Mouse (Mus musculus) midbrain, embryonic 11.5 days (tissue): Measurements from ENCODE around the gene Umps. TPM values are rescaled to one million over a fixed set of nuclear protein-coding genes. Genes with fewer than 3 reads are reported as not detected.

ENCODE experiments used
- ATAC-seq: fragments of 200-750 bp; cut with Nextera tagmentation; 2 replicates; pipeline ENCODE4 v1.8.0; 2017; ENCODE audit warnings: moderate TSS enrichment, moderate library complexity; ENCODE audit not compliant: low FRiP score
- DNase-seq: peaks from one replicate; pipeline ENCODE4 v3.0.0; 2015; ENCODE audit warnings: low spot score; ENCODE audit errors: missing footprints
- H3K27ac ChIP-seq: fragments of 300-500 bp; sonication (generic); 2 replicates; pipeline ENCODE4 v1.5.1; 2014; ENCODE audit warnings: low read depth, low read length
- H3K27me3 ChIP-seq: fragments of 300-500 bp; sonication (generic); 2 replicates; pipeline ENCODE4 v1.6.1; 2014; ENCODE audit warnings: mild to moderate bottlenecking, low read length, moderate library complexity, mixed read lengths; ENCODE audit not compliant: control insufficient read depth, insufficient read depth
- H3K36me3 ChIP-seq: fragments of 300-500 bp; sonication (generic); 2 replicates; pipeline ENCODE4 v1.6.1; 2014; ENCODE audit warnings: mild to moderate bottlenecking, low read length, moderate library complexity, mixed read lengths; ENCODE audit not compliant: control insufficient read depth, insufficient read depth
- H3K4me1 ChIP-seq: fragments of 300-500 bp; sonication (generic); 2 replicates; pipeline ENCODE4 v1.6.1; 2014; ENCODE audit warnings: low read length; ENCODE audit not compliant: control insufficient read depth, insufficient read depth
- H3K4me2 ChIP-seq: fragments of 300-500 bp; sonication (generic); 2 replicates; pipeline ENCODE4 v1.6.1; 2014; ENCODE audit warnings: mild to moderate bottlenecking, moderate library complexity
- H3K4me3 ChIP-seq: fragments of 300-500 bp; sonication (generic); 2 replicates; pipeline ENCODE4 v1.5.1; 2014; ENCODE audit warnings: low read depth, low read length
- H3K9ac ChIP-seq: fragments of 300-500 bp; sonication (generic); 2 replicates; pipeline ENCODE4 v1.6.1; 2014; ENCODE audit warnings: low read length
- H3K9me3 ChIP-seq: fragments of 300-500 bp; sonication (generic); 2 replicates; pipeline ENCODE4 v1.6.1; 2016; ENCODE audit warnings: low read length; ENCODE audit not compliant: control insufficient read depth
- WGBS: fragments of 180-500 bp; shearing (Covaris S2); extraction: QIAGEN DNeasy Blood & Tissue Kit; methylation state at CpG from one replicate; pipeline ENCODE4 v1.1.7; 2014; 5-methylcytosine and 5-hydroxymethylcytosine counted together
- polyA plus RNA-seq: library from polyadenylated mRNA; unstranded; fragments of >200 nt; fragmentation: Nextera tagmentation; extraction: Ambion mirVana; gene quantifications from 2 replicates; pipeline ENCODE4 v1.2.1, GENCODE M21; 2014

Umps gene
- polyA plus RNA-seq, 1 experiment from 2014 or later, result 72.9 TPM

GRCm38 (mm10) chr16:33983712-33984111 is 16.9 kb upstream of the Umps start:
- H3K27ac ChIP-seq, result no peak overlapping the region
- WGBS, result 97% methylated on average over 6 of the region's 6 CpGs
- H3K4me1 ChIP-seq, result peaks cover 2% of the 10 kb centered on the region; the same call in 1 of the 2 replicates
- no peak overlapping the region for H3K4me2 ChIP-seq
- DNase-seq (no peak), ATAC-seq (no peak)
- H3K9ac ChIP-seq, result no peak overlapping the region
- no peaks in the 10 kb centered on the region for H3K27me3 ChIP-seq
- H3K9me3 ChIP-seq, result no peaks in the 10 kb centered on the region
- H3K36me3 ChIP-seq, result no peaks in the 10 kb centered on the region
- no peak overlapping the region for H3K4me3 ChIP-seq

GRCm38 (mm10) chr16:33979855-33980254 is 13.0 kb upstream of the Umps start:
- ATAC-seq (no peak), DNase-seq (no peak)
- H3K4me3 ChIP-seq, result no peak overlapping the region
- H3K9me3 ChIP-seq, result no peaks in the 10 kb centered on the region; the same call in 1 of the 2 replicates
- no peaks in the 10 kb centered on the region for H3K36me3 ChIP-seq
- no peaks in the 10 kb centered on the region for H3K27me3 ChIP-seq
- peaks cover 2% of the 10 kb centered on the region; the same call in 1 of the 2 replicates for H3K4me1 ChIP-seq
- no peak overlapping the region for H3K27ac ChIP-seq
- H3K4me2 ChIP-seq, result no peak overlapping the region
- H3K9ac ChIP-seq, result no peak overlapping the region
- 47% methylated on average over 2 of the region's 2 CpGs for WGBS

- Histone ChIP-seq H3K4me3 (no peak overlapping the region; the same call in 1 of the 2 replicates), H3K36me3 (peaks cover 4% of the 10 kb centered on the region; the same call in 1 of the 2 replicates), H3K4me2 (peak overlapping the region; percentile 60), H3K9me3 (no peaks in the 10 kb centered on the region), H3K9ac (peak overlapping the region; percentile 82; the same call in 1 of the 2 replicates), H3K27ac (no peak overlapping the region), H3K4me1 (peaks cover 11% of the 10 kb centered on the region), H3K27me3 (no peaks in the 10 kb centered on the region)
- peak; percentile 52; the same call in 1 of the 2 replicates for ATAC-seq
- 73% methylated on average over 2 of the region's 2 CpGs for WGBS
- no peak for DNase-seq
These were observed 424 bp upstream of the Umps start for GRCm38 (mm10) chr16:33967283-33967640.

GRCm38 (mm10) chr16:33965878-33966537 is 830 bp downstream of the Umps start:
- no peak overlapping the region for H3K27ac ChIP-seq
- no peak for ATAC-seq

GRCm38 (mm10) chr16:33963509-33963908 is 3.3 kb downstream of the Umps start:
- ATAC-seq, result no peak
- H3K36me3 ChIP-seq, result peaks cover 13% of the 10 kb centered on the region; the same call in 1 of the 2 replicates
- 94% methylated on average over 6 of the region's 6 CpGs for WGBS

More at GRCm38 (mm10) chr16:33965878-33966537, 830 bp downstream of the Umps start:
- H3K9me3 ChIP-seq, result no peaks in the 10 kb centered on the region
- H3K9ac ChIP-seq, result peak overlapping the region; percentile 82
- H3K4me2 ChIP-seq, result peak overlapping the region; percentile 60
- 19% methylated on average over 15 of the region's 15 CpGs for WGBS
- H3K36me3 ChIP-seq, result peaks cover 12% of the 10 kb centered on the region; the same call in 1 of the 2 replicates
- no peaks in the 10 kb centered on the region for H3K27me3 ChIP-seq
- DNase-seq, result no peak
- peak overlapping the region; percentile 66 for H3K4me3 ChIP-seq
- H3K4me1 ChIP-seq, result peaks cover 11% of the 10 kb centered on the region

GRCm38 (mm10) chr16:33954793-33955192 is 12.0 kb downstream of the Umps start:
- DNase-seq (no peak), ATAC-seq (no peak)
- Histone ChIP-seq H3K4me1 (no peaks in the 10 kb centered on the region), H3K27ac (no peak overlapping the region), H3K36me3 (peaks cover 22% of the 10 kb centered on the region), H3K9ac (no peak overlapping the region), H3K4me3 (no peak overlapping the region), H3K9me3 (no peaks in the 10 kb centered on the region), H3K27me3 (no peaks in the 10 kb centered on the region), H3K4me2 (no peak overlapping the region)
- WGBS, result 97% methylated on average over 1 of the region's 1 CpGs

More at GRCm38 (mm10) chr16:33963509-33963908, 3.3 kb downstream of the Umps start:
- Histone ChIP-seq H3K9ac (no peak overlapping the region), H3K4me1 (peaks cover 11% of the 10 kb centered on the region), H3K9me3 (no peaks in the 10 kb centered on the region), H3K4me2 (no peak overlapping the region), H3K27me3 (no peaks in the 10 kb centered on the region), H3K4me3 (no peak overlapping the region), H3K27ac (no peak overlapping the region)
- DNase-seq, result no peak

- 90% methylated on average over 4 of the region's 4 CpGs for WGBS
- peaks cover 22% of the 10 kb centered on the region for H3K36me3 ChIP-seq
- no peak for ATAC-seq
These were observed 13.8 kb downstream of the Umps start for GRCm38 (mm10) chr16:33953008-33953407.

GRCm38 (mm10) chr16:33950830-33951229 is 16.0 kb downstream of the Umps start:
- 47% methylated on average over 4 of the region's 4 CpGs for WGBS
- Histone ChIP-seq H3K4me2 (no peak overlapping the region), H3K36me3 (peaks cover 16% of the 10 kb centered on the region; the same call in 1 of the 2 replicates), H3K9ac (no peak overlapping the region), H3K9me3 (no peaks in the 10 kb centered on the region), H3K27ac (no peak overlapping the region), H3K27me3 (no peaks in the 10 kb centered on the region), H3K4me1 (no peaks in the 10 kb centered on the region), H3K4me3 (no peak overlapping the region)
- DNase-seq (peak; percentile 97), ATAC-seq (peak; percentile 65; the same call in 1 of the 2 replicates)

More at GRCm38 (mm10) chr16:33953008-33953407, 13.8 kb downstream of the Umps start:
- H3K4me2 ChIP-seq, result no peak overlapping the region
- no peak overlapping the region for H3K9ac ChIP-seq
- no peaks in the 10 kb centered on the region for H3K27me3 ChIP-seq
- DNase-seq, result no peak
- H3K27ac ChIP-seq, result no peak overlapping the region
- no peak overlapping the region for H3K4me3 ChIP-seq
- H3K9me3 ChIP-seq, result no peaks in the 10 kb centered on the region
- no peaks in the 10 kb centered on the region for H3K4me1 ChIP-seq

GRCm38 (mm10) chr16:33950386-33950785 is 16.5 kb downstream of the Umps start:
- Histone ChIP-seq H3K4me2 (no peak overlapping the region), H3K4me3 (no peak overlapping the region), H3K9ac (no peak overlapping the region), H3K4me1 (no peaks in the 10 kb centered on the region), H3K27me3 (no peaks in the 10 kb centered on the region), H3K9me3 (no peaks in the 10 kb centered on the region), H3K36me3 (peaks cover 12% of the 10 kb centered on the region; the same call in 1 of the 2 replicates), H3K27ac (no peak overlapping the region)
- DNase-seq (no peak), ATAC-seq (0 out of 2 replicates have a peak, but pooled peaks have one; percentile 33)
- 82% methylated on average over 6 of the region's 6 CpGs for WGBS
